Mouse (Mus musculus) embryonic facial prominence, embryonic 11.5 days (tissue): ENCODE data around the gene Stkld1. TPM values are rescaled to one million over a fixed set of nuclear protein-coding genes. Genes with fewer than 3 reads are reported as not detected.
"Not testable (repeated sequence)": the region's sequence is repeated elsewhere in the genome, so short reads cannot be mapped to it uniquely, and the experiment has no call there.

Experiments
- ATAC-seq: fragments of 200-750 bp; cut with Nextera tagmentation; replicated peaks from 2 replicates; pipeline ENCODE4 v1.8.0; 2017; ENCODE audit warnings: low read depth; ENCODE audit not compliant: insufficient number of reproducible peaks, low FRiP score, low TSS enrichment
- DNase-seq: peaks from one replicate; pipeline ENCODE4 v3.0.0-alpha.2; 2015; ENCODE audit warnings: low spot score
- H3K27ac ChIP-seq: fragments of 300-500 bp; sonication (generic); replicated peaks from 2 replicates; pipeline ENCODE4 v1.5.1; 2014; ENCODE audit warnings: mild to moderate bottlenecking, low read depth, low read length, control low read depth
- H3K27me3 ChIP-seq: fragments of 300-500 bp; sonication (generic); 2 replicates; pipeline ENCODE4 v1.6.1; 2014; ENCODE audit warnings: mild to moderate bottlenecking, low read length, moderate library complexity, mixed read lengths; ENCODE audit not compliant: control insufficient read depth, insufficient read depth
- H3K36me3 ChIP-seq: fragments of 300-500 bp; sonication (generic); replicated peaks from 2 replicates; pipeline ENCODE4 v1.6.1; 2014; ENCODE audit warnings: low read depth, mild to moderate bottlenecking, low read length, moderate library complexity, mixed read lengths; ENCODE audit not compliant: control insufficient read depth, insufficient read depth
- H3K4me1 ChIP-seq: fragments of 300-500 bp; sonication (generic); 2 replicates; pipeline ENCODE4 v1.6.1; 2014; ENCODE audit warnings: low read length, mixed read lengths; ENCODE audit not compliant: control insufficient read depth, insufficient read depth
- H3K4me2 ChIP-seq: fragments of 300-500 bp; sonication (generic); 2 replicates; pipeline ENCODE4 v1.6.1; 2014; ENCODE audit warnings: low read depth, mild to moderate bottlenecking, control low read depth, low read length, moderate library complexity
- H3K4me3 ChIP-seq: fragments of 300-500 bp; sonication (generic); 2 replicates; pipeline ENCODE4 v1.5.1; 2014; ENCODE audit warnings: low read depth, low read length, control low read depth
- H3K9ac ChIP-seq: fragments of 300-500 bp; sonication (generic); replicated peaks from 2 replicates; pipeline ENCODE4 v1.6.1; 2014; ENCODE audit warnings: mild to moderate bottlenecking, control low read depth, low read length
- H3K9me3 ChIP-seq: fragments of 300-500 bp; sonication (generic); replicated peaks from 2 replicates; pipeline ENCODE4 v1.6.1; 2016; ENCODE audit warnings: mild to moderate bottlenecking, low read length, inconsistent platforms, mixed read lengths; ENCODE audit not compliant: control insufficient read depth
- WGBS: fragments of 180-500 bp; shearing (Covaris S2); extraction: QIAGEN DNeasy Blood & Tissue Kit; methylation state at CpG from one replicate; pipeline ENCODE4 v1.1.7; 2014; 5-methylcytosine and 5-hydroxymethylcytosine counted together
- polyA plus RNA-seq: library from polyadenylated mRNA; unstranded; fragments of >200 nt; fragmentation: Nextera tagmentation; extraction: Ambion mirVana; gene quantifications from 2 replicates; pipeline ENCODE4 v1.2.1, GENCODE M21; 2014

The Stkld1 gene
- polyA plus RNA-seq = 0.28 TPM in 1 of 2 replicates, not detected in the other

DNA sequence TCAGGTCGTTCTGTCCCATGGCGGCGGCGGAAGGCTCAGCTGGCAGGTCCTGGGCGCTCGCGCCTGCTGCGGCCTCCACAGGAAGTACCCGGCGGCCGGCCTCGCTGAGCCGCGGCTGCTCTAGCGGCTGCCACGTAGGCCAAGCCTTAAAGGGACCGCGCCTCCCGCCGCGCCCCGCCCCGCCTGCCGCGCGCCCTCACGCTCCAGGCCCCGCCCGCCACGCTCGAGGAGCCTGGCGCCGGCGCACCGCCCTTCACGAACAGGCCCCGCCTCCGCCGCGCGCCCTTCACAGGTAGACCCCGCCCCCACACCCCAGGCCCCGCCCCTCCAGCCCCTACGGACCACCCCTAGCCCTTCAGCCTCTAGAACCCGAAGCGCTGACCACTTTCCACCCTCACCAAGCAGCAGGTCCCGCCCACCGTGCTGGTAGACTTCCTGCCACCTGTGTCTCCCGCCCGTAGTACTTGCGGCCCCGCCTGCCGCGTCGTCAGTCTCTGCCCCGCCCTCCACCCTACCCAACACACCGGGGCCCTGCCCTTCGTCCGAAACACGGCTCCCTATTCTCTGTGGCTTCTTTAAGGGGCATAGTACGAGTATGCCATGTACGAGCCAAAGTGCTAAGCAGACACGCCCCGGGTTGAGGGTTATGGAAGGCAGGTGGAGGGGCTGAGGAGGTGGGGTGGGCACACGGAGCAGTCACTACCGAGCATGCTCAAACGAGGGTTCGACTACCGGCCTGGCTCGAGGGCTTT is at the start of gene Stkld1, which contains the start of gene Surf4:
Gene Stkld1 (plus strand): TSS at position 744 of the 752 bp plus-strand sequence.
Gene Surf4 (minus strand): TSS at position 625 of the 752 bp plus-strand sequence.
- Histone ChIP-seq H3K27me3 (no peaks in the 10 kb centered on the region), H3K9me3 (no peaks in the 10 kb centered on the region), H3K4me2 (peak within 1 kb of the TSS; percentile 72), H3K36me3 (no peaks in the 10 kb centered on the region; the same call in 1 of the 2 replicates), H3K4me3 (peak within 1 kb of the TSS; percentile 76), H3K4me1 (no peaks in the 10 kb centered on the region; the same call in 1 of the 2 replicates), H3K9ac (peak within 1 kb of the TSS; percentile 99), H3K27ac (peak within 1 kb of the TSS; percentile 54)
- ATAC-seq = peak; percentile 92
- under 1% methylated on average over 48 of the region's 70 CpGs for WGBS
- peak; percentile 97 for DNase-seq

DNA sequence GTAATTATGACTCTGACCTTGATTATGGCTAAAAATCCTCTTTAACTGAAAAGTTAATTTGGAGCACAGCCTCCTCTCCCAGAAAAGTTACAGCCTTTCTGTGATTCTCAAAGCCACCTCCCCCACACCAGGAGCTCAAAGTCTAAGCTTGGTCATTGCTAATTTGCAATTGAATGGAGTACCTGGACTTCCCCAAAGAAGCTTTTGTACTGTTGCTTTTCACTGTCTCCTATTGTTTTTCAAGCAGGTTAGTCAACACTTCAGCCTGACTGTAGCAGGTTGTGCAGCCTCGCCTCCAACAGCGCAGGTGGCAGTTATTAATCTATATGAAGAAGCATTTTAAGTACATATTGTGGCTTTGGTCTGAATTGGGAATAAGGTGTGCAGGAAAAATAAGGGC is 48.3 kb upstream of the Stkld1 start:
- 90% methylated on average over 2 of the region's 2 CpGs for WGBS
- ATAC-seq, H3K4me2 ChIP-seq: not testable (repeated sequence)

DNA sequence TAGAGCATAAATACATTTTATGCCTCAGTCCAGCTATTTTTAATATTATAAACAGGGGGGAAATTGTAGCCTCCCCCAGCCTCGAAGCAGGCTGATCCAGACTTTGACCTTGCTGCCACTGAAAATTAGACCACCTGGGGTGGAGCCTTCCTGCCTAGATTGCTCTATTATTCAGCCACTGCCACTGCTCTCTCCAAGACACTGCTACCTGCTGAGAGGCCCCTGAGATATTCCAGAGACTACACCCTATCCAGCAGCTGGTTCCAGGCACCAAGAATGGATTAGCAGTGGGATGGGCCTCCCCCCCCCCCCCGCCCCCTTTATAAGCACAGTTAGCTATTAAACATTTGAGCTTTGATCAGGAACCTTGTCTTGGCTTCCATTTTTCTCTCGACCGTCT is 47.7 kb upstream of the Stkld1 start:
- ATAC-seq, H3K27me3 ChIP-seq, H3K9me3 ChIP-seq, H3K9ac ChIP-seq, H3K4me3 ChIP-seq, H3K36me3 ChIP-seq, H3K27ac ChIP-seq, H3K4me2 ChIP-seq, DNase-seq, H3K4me1 ChIP-seq: not testable (repeated sequence)
- WGBS = 83% methylated on average over 4 of the region's 4 CpGs

More for the DNA sequence above, 48.3 kb upstream of the Stkld1 start:
- H3K36me3 ChIP-seq, H3K9ac ChIP-seq, DNase-seq, H3K4me3 ChIP-seq, H3K4me1 ChIP-seq, H3K27ac ChIP-seq, H3K27me3 ChIP-seq, H3K9me3 ChIP-seq: not testable (repeated sequence)

DNA sequence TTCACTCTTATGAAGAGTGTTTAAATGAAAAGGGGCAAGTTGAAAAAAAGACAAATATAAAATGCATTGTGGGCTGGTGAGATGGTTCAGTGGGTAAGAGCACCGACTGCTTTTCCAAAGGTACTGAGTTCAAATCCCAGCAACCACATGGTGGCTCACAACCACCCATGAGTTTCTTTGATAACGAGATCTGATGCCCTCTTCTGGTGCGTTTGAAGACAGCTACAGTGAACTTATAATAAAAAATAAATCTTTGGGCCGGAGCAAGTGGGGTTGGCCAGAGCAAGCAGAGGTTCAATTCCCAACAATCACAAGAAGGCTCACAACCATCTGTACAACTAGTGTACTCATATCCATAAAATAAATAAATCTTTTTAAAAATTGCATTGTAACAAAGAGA is 37.9 kb upstream of the Stkld1 start:
- ATAC-seq = no peak
- Histone ChIP-seq H3K4me1 (no peaks in the 10 kb centered on the region), H3K4me2 (no peak overlapping the region), H3K27ac (no peak overlapping the region), H3K9ac (no peak overlapping the region), H3K9me3 (no peaks in the 10 kb centered on the region), H3K27me3 (no peaks in the 10 kb centered on the region), H3K36me3 (peaks cover 23% of the 10 kb centered on the region), H3K4me3 (no peak overlapping the region)
- 89% methylated on average over 4 of the region's 4 CpGs for WGBS
- no peak for DNase-seq

DNA sequence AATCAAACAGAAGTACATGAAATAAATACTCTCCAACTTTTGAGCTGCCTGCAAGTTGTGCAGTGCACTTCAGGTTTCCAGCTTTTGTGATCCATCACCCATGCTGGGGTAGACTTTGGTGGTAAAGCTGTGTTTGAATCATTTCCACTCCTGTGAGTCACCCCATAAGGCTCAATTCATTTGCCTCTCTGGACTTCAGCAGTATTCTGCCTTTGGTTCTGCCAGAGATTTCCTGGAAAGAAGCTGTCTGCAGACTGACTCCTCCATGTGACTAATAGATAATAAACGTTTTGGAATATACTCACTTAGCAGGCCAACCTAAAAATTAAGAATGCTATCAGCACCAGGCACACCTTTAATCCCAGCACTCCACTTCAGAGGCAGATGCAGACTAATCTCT is 33.1 kb upstream of the Stkld1 start:
- 78% methylated on average over 1 of the region's 1 CpGs for whole genome bisulfite sequencing
- ATAC-seq (no peak), DNase-seq (no peak)
- no peaks in the 10 kb centered on the region for H3K9me3 ChIP-seq
- no peaks in the 10 kb centered on the region for H3K4me1 ChIP-seq
- H3K4me2 ChIP-seq = no peak overlapping the region
- no peak overlapping the region for H3K27ac ChIP-seq
- peaks cover 13% of the 10 kb centered on the region for H3K36me3 ChIP-seq
- H3K9ac ChIP-seq = no peak overlapping the region
- no peak overlapping the region for H3K4me3 ChIP-seq
- no peaks in the 10 kb centered on the region for H3K27me3 ChIP-seq

DNA sequence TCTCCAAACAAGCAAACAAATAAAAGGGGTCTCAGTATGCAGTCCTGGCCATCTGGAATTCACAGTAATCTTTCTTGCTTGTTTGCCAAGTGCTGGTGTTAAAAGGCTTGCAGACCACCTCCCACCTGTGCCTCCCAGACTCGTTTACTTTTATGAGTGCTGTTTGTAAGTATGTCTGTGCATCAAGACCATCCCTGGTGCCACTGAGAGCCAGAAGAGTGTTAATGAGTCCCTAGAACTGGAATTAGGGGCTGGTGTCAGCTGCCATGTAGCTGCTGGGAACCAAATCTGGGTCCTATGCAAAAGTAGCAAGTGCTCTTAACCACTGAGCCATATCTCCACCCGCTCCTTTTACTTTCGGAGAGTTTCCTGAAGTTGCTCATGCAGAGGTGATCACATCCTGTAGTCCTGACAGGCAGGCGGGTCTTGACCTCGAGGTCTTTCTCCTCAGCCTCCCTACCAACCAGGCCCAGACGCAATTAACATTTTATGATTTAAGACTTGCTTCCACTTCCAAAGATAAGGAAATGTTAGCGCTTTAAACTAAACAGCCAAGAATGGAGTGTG is 31.9 kb upstream of the Stkld1 start:
- Histone ChIP-seq H3K9ac (peak overlapping the region; percentile 67), H3K27me3 (no peaks in the 10 kb centered on the region), H3K27ac (no peak overlapping the region), H3K4me1 (no peaks in the 10 kb centered on the region), H3K36me3 (peaks cover 10% of the 10 kb centered on the region), H3K4me2 (peak overlapping the region; percentile 61), H3K4me3 (peak overlapping the region; percentile 76), H3K9me3 (no peaks in the 10 kb centered on the region)
- WGBS = 14% methylated on average over 7 of the region's 7 CpGs
- ATAC-seq = no peak
- DNase-seq = no peak

DNA sequence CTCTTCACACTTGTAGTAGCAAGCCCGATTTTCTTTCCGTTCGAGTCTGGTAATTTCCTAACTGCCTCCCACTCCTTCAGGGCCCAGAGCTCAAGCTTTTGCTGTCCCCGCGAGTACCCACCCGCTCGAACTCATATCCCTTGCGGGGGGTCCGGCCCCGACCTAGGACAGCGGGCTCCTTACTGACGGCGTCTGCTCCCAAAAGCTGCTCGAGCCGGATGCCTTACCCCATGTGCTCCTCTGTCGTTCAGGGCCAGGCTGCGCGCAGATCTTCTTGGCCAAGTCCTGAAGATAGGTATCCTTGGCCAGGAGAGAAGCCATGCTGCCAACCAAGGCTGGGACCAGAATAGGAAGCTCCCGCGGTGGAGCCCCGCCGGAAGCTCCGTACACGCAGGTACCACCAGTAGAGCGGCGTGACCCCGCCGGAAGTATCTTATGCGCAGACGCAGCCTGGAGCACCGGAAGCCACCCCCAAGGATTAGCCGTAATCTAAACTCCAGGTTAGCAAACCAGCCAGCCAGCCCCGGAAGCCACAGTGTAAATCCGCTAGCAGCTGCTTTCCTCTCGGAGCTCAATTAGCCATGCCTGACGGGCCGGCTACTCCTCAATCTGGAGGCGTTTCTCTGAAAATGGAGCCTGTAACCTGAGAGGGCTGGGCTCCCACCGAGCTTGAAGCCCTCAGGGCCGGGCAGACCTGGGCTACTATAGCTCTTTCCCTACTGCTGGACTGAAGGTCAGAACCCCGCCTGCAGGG is 31.2 kb upstream of the Stkld1 start, which contains the start of gene Surf6:
Gene Surf6 (minus strand): TSS at position 413 of the 754 bp plus-strand sequence.
- WGBS = under 1% methylated on average over 41 of the region's 41 CpGs
- Histone ChIP-seq H3K27ac (peak within 1 kb of the TSS; percentile 74), H3K4me1 (no peaks in the 10 kb centered on the region), H3K9me3 (no peaks in the 10 kb centered on the region), H3K4me2 (peak within 1 kb of the TSS; percentile 61), H3K9ac (peak within 1 kb of the TSS; percentile 67), H3K4me3 (peak within 1 kb of the TSS; percentile 76), H3K27me3 (no peaks in the 10 kb centered on the region), H3K36me3 (peaks cover 8% of the 10 kb centered on the region)
- DNase-seq (peak; percentile 98), ATAC-seq (peak; percentile 93)
